Mouse (Mus musculus): ENCODE data around the gene Sfpq.

The Sfpq gene

GRCm38 (mm10) chr4:127026826-127027225 is 5.7 kb downstream of the Sfpq start:
- in situ Hi-C loops (cut with MboI, MseI), result loop anchor here in 1 of 2 experiments (5.0 to 10.0 kb wide), 2 partner anchors 825 to 1902 kb away; partner anchors contain the start of genes Thrap3 and Zc3h12a

- in situ Hi-C loops (cut with MboI, MseI), result loop anchor here in 1 of 2 experiments (5.0 to 10.0 kb wide), 2 partner anchors 825 to 1903 kb away; partner anchors contain the start of genes Thrap3 and Zc3h12a
Measured at GRCm38 (mm10) chr4:127027228-127028190, 6.4 kb downstream of the Sfpq start.

GRCm38 (mm10) chr4:127037158-127037557 is 16.0 kb downstream of the Sfpq start:
- in situ Hi-C loops (cut with MboI, MseI), result no loop called here

- in situ Hi-C loops (cut with MboI, MseI), result no loop called here
Measured at GRCm38 (mm10) chr4:127037908-127038827, 17.0 kb downstream of the Sfpq start.

- in situ Hi-C loops (cut with MboI, MseI), result no loop called here
Measured at GRCm38 (mm10) chr4:127038828-127039349, 17.8 kb downstream of the Sfpq start.

GRCm38 (mm10) chr4:127039871-127040483 is 18.9 kb downstream of the Sfpq start:
- in situ Hi-C loops (cut with MboI, MseI), result loop anchor here in 1 of 2 experiments (5.0 kb wide), 1 partner anchor 63 kb away; no protein-coding TSS in a partner anchor

GRCm38 (mm10) chr4:127043540-127043939 is 22.4 kb downstream of the Sfpq start:
- in situ Hi-C loops (cut with MboI, MseI), result loop anchor here in 1 of 2 experiments (5.0 kb wide), 1 partner anchor 66 kb away; no protein-coding TSS in a partner anchor

GRCm38 (mm10) chr4:127051121-127051520 is 30.0 kb downstream of the Sfpq start:
- in situ Hi-C loops (cut with MboI, MseI), result loop anchor here in 1 of 2 experiments (10.0 kb wide), 1 partner anchor 194 kb away; the partner anchor contains the start of gene Smim12

GRCm38 (mm10) chr4:127053071-127053470 is 31.9 kb downstream of the Sfpq start:
- in situ Hi-C loops (cut with MboI, MseI), result loop anchor here in 1 of 2 experiments (10.0 kb wide), 1 partner anchor 192 kb away; the partner anchor contains the start of gene Smim12

GRCm38 (mm10) chr4:127054522-127055198 is 33.5 kb downstream of the Sfpq start:
- in situ Hi-C loops (cut with MboI, MseI), result loop anchor here in 1 of 2 experiments (10.0 kb wide), 1 partner anchor 190 kb away; the partner anchor contains the start of gene Smim12

GRCm38 (mm10) chr4:127060585-127061290 is 39.6 kb downstream of the Sfpq start, which contains the start of gene Zmym1:
Gene Zmym1, minus strand, starts transcription at chr4:127061152.
- in situ Hi-C loops (cut with MboI, MseI), result loop anchor here in 1 of 2 experiments (5.0 kb wide), 1 partner anchor 192 kb away; no protein-coding TSS in a partner anchor

- in situ Hi-C loops (cut with MboI, MseI), result loop anchor here in 1 of 2 experiments (5.0 kb wide), 1 partner anchor 188 kb away; no protein-coding TSS in a partner anchor
Measured at GRCm38 (mm10) chr4:127064051-127064450, 42.9 kb downstream of the Sfpq start.

- in situ Hi-C loops (cut with MboI, MseI), result loop anchor here in 1 of 2 experiments (5.0 kb wide), 1 partner anchor 97 kb away; no protein-coding TSS in a partner anchor
Measured at GRCm38 (mm10) chr4:127074915-127075314, 53.8 kb downstream of the Sfpq start.

GRCm38 (mm10) chr4:127076875-127077548 is 55.9 kb downstream of the Sfpq start, which contains the start of gene Zmym6:
Gene Zmym6, plus strand, starts transcription at chr4:127077383.
- in situ Hi-C loops (cut with MboI, MseI), result no loop called here

GRCm38 (mm10) chr4:127080806-127081205 is 59.7 kb downstream of the Sfpq start:
- in situ Hi-C loops (cut with MboI, MseI), result no loop called here

GRCm38 (mm10) chr4:127083131-127083530 is 62.0 kb downstream of the Sfpq start:
- in situ Hi-C loops (cut with MboI, MseI), result no loop called here

GRCm38 (mm10) chr4:127085761-127086160 is 64.6 kb downstream of the Sfpq start:
- in situ Hi-C loops (cut with MboI, MseI), result no loop called here
